Mouse (Mus musculus) layer of hippocampus, postnatal 36 days (tissue): ENCODE results near the gene Tceal1. TPM values are rescaled to one million over a fixed set of nuclear protein-coding genes. Genes with fewer than 3 reads are reported as not detected.
"Not testable (repeated sequence)": the region's sequence is repeated elsewhere in the genome, so short reads cannot be mapped to it uniquely, and the experiment has no call there.

Experiments used
- DNase-seq, 2 experiments: peaks; one replicate each; pipeline ENCODE4 v3.0.0; 2022
- total RNA-seq, 2 experiments: library from RNA; stranded (reverse); gene quantifications; 2 replicates each; pipeline ENCODE4 v1.2.3; 2021

Gene Tceal1
- total RNA-seq, result 10 to 100 TPM; 14.4 to 15.5 TPM

GRCm38 (mm10) chrX:136707446-136708167 is at the start of gene Tceal1:
TSS of gene Tceal1 (plus strand) at chrX:136707982.
- DNase-seq, result peak; percentile 51 to 57

GRCm38 (mm10) chrX:136666281-136666706 is 41.5 kb upstream of the Tceal1 start:
- DNase-seq, result peak; percentile 18 to 33

- DNase-seq, result peak; percentile 3 to 15
These were observed 40.9 kb upstream of the Tceal1 start for GRCm38 (mm10) chrX:136666762-136667464.

- DNase-seq, result no peak
These were observed 39.0 kb upstream of the Tceal1 start for GRCm38 (mm10) chrX:136668794-136669193.

GRCm38 (mm10) chrX:136680989-136681388 is 26.8 kb upstream of the Tceal1 start:
- DNase-seq, result no peak

GRCm38 (mm10) chrX:136691606-136692293 is 16.0 kb upstream of the Tceal1 start:
- not testable (repeated sequence) for DNase-seq

- DNase-seq, result no peak
These were observed 15.5 kb upstream of the Tceal1 start for GRCm38 (mm10) chrX:136692294-136692675.

GRCm38 (mm10) chrX:136693196-136693595 is 14.6 kb upstream of the Tceal1 start:
- DNase-seq, result no peak

- peak; percentile 30 to 44 for DNase-seq
These were observed 443 bp downstream of the Tceal1 start for GRCm38 (mm10) chrX:136708168-136708681.

GRCm38 (mm10) chrX:136708782-136709181 is 1.0 kb downstream of the Tceal1 start:
- DNase-seq, result no peak

GRCm38 (mm10) chrX:136714742-136715474 is 7.1 kb downstream of the Tceal1 start:
- not testable (repeated sequence) for DNase-seq

- DNase-seq, result no peak
These were observed 24.2 kb downstream of the Tceal1 start for GRCm38 (mm10) chrX:136732016-136732415.

- DNase-seq, result no peak
These were observed 32.5 kb downstream of the Tceal1 start for GRCm38 (mm10) chrX:136740087-136740790.

GRCm38 (mm10) chrX:136740791-136741650 is 33.2 kb downstream of the Tceal1 start:
- peak; percentile 90 to 94 for DNase-seq

- peak in 1 of 2 experiments; percentile 75 for DNase-seq
These were observed 33.9 kb downstream of the Tceal1 start for GRCm38 (mm10) chrX:136741651-136742201.

GRCm38 (mm10) chrX:136742241-136742640 is 34.5 kb downstream of the Tceal1 start:
- DNase-seq, result no peak

GRCm38 (mm10) chrX:136742661-136743103 is 34.9 kb downstream of the Tceal1 start:
- peak; percentile 13 to 48 for DNase-seq

GRCm38 (mm10) chrX:136743459-136743858 is 35.7 kb downstream of the Tceal1 start, which contains the start of gene Morf4l2:
TSS of gene Morf4l2 (minus strand) at chrX:136743690.
- no peak for DNase-seq

GRCm38 (mm10) chrX:136744663-136745062 is 36.9 kb downstream of the Tceal1 start:
- DNase-seq, result no peak

GRCm38 (mm10) chrX:136749329-136749728 is 41.5 kb downstream of the Tceal1 start:
- no peak for DNase-seq
